Mouse (Mus musculus): ENCODE results near the gene Uck2. TPM values are rescaled to one million over a fixed set of nuclear protein-coding genes. Genes with fewer than 3 reads are reported as not detected.

Gene Uck2
- polyA plus RNA-seq, 1 experiment = 18.4 TPM

DNA sequence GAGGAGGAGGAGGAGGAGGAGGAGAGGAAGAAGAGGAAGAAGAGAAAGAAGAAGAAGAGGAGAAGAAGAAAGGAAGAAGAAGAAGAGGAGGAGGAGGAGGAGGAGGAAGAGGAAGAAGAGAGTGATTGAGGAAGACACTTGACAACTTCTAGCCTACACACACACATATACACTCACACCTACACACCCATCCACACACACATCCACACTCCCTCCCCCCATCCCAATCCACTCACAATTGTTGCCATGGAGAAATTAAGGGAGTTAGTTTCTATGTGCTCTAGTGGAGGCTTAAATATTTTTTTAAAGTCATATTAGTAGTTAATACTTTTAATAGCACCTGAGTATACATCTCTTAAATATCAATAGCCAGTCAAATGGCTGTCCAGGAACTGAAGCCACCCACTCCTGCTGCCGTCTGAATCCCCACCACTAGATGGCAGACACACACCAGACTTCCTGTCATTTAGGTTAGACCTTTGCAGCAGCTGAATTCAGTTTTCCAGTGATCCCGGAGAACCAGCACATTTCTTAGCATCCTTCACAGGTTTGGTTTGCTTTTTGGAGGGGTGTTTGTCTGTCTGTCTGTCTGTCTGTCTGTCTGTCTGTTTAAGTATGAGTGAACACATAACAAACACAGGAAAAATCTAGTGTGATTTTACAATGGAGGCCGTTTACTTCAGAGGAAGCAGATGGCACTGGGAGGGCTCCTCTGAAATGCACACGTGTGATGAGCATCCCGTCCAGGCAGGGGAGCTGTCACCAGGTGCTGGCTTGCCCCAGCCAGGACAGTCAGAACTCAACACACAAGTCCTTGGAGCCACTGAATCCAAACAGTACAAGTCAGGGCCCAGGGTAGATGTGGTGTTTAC, 64.6 kb downstream of the Uck2 start:
- peak; percentile 63 to 96 for DNase-seq (ENCODE audit: extremely low spot score in 1 of 2, low spot score in 1 of 2)

DNA sequence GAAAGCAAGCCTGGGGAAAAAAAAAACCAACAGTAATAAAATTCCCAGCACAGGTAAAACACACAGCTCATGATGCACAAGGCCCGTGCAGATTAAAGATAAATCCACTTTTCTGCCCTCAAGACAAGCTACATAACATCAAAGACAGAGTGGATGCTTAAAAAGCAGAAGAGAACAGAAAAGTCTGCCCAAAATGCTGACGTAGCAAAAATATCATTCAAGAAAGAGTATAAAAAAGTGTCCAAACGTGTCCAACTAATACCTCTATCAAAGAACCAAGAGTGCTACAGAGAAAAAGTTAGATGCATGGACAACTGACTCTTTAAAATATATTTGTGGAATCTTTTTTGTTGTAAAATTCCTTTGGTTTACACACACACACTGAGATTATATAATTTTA, 69.7 kb downstream of the Uck2 start:
- no peak for DNase-seq (ENCODE audit: extremely low spot score in 1 of 2, low spot score in 1 of 2)

DNA sequence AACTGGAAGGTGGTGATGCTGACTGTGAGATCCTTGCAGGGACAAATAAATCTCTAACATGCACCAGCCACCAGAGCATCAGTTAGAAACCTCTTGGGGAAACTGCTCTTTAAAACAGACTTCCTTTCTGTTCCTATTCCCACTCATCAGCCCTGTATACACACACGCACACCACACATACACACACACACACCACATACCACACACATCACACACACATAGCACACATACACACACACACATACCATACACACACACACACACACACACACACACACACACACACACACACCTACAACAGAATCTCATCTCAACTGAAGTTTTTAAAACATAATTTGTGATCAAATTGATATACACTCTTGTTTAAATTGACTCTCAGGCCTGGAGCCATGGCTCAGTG, 72.4 kb downstream of the Uck2 start:
- DNase-seq (ENCODE audit: extremely low spot score in 1 of 2, low spot score in 1 of 2) = no peak

DNA sequence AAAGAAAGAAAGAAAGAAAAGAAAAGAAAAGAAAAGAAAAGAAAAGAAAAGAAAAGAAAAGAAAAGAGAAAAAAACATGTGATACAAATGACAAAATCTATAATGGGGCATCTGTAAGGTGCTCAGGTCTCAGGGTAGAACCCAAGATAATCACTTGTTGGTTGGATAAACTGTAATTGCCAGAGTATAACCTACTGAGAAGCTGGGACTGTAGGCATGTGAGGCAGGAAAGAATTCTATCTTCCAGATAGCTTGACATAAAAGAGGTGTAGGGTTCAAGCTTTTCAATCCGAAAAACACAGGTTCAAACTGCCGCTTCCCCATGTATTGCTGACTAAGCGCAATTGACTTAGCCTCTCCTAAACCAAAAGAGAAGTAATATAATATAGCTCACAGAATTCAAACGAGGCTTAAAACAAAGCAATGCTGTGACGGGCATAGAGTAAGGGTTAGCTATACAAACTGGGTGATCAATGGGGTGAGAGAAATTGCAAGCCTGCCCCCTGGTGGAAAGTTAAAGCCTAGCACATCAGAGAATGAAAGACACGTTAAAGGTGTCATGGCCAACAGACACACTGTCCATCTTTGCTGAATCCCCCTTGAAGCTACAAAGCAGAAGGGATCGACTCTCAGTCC, 73.0 kb downstream of the Uck2 start:
- DNase-seq (ENCODE audit: extremely low spot score in 1 of 2, low spot score in 1 of 2) = peak; percentile 37 to 84

DNA sequence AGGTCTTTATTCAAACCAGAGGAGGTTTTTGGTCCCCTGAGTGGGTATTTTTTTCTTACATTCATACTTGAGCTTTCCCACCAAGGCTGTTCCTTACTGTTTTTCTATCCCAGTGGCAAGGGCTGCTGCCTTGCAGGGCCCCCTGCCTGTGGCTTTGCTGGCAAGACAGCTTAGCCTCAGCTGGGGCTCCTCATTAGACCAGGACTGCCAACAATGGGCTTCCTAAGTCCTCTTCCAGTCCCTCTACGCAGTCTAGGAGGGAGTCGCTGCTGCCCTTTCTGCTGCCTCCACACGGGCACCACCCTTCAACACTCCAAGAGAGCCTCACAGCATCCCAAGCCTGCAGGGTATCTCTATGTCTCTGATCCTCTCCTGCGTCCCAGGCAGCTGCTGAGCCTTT, 76.3 kb downstream of the Uck2 start:
- no peak for DNase-seq (ENCODE audit: extremely low spot score in 1 of 2, low spot score in 1 of 2)

DNA sequence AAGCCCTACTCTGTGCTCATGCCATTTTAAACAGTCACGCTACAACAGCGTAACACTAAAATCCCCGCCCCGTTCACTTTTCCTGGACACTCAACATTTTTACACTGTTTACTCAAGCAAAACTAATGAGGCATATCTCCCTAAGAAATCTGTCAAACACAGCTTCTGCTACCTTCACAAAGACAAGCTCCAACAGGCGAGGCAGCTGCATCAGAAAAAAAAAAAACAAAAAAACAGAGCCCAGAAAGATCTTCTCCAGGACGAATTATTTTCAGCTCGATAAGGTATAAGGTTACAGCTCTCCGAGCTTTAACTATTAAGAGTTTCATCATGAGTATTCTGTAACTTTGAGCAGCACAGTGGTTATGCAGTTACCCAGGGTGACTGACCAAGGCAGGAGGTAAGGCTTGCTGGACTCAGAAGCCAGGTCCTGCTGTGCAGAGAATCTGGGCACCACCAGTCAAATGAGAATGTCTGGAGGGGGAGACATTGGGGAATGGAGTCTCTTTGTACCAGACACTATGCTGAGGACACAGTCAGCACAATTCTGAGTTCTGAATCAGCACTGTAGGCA, 79.9 kb downstream of the Uck2 start:
- no peak for DNase-seq (ENCODE audit: extremely low spot score in 1 of 2, low spot score in 1 of 2)

DNA sequence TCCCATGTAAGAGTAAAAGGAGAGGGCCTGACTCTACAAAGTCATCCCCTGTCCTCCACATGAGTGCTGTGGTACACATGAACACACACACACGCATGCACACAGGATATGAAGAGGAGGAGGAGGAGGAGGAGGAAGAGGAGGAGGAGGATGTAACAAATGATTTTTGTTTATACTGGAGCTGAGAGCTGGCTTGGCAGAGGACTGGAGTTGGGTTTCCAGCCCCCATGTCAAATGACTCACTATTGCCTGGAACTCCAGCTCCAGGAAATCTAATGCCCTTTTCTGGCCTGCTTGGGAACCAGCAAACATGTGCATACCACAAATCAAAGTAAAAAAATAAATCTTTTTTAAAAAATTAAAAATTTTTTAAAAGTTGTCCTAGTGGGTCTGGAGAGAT, 80.7 kb downstream of the Uck2 start:
- DNase-seq (ENCODE audit: extremely low spot score in 1 of 2, low spot score in 1 of 2) = no peak

DNA sequence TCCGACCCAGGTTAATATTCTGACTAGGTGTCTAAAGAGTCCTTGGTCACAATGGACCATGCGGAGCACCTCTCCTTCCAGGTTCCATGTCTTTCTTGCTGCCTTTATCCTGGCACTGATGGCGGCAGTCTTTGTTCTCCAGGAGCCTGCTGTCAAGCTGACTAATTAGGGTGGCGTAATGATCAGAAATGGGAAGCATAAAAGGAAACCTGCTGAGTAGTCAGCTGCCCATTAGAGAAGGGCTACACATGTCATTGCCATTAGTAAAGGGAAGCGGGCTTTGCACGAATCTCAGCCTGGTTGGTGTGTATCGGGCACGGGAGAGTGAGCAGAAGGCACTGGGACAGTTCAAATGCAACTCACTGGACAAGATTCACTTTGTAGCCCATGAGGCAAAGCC, 90.4 kb downstream of the Uck2 start:
- DNase-seq (ENCODE audit: extremely low spot score in 1 of 2, low spot score in 1 of 2) = no peak

DNA sequence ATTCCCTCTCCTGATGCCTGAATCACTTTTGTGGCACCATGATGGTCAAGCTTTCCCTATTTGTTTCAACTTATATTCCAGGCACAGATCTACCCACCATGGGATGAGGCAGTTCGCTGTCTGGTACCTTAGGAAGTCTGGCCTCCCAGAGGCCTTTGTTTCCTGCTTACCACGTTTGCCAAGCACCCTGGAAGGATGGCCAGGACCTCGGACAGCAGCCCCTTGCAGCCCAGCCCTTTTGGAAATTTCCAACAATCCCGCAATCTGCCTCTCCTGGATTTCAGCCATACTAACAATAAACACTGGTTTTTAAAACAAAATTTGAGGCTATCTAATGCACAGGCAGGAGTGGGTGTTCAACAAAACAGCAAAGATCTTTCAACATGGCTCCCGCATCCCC, 97.3 kb downstream of the Uck2 start:
- DNase-seq (ENCODE audit: extremely low spot score in 1 of 2, low spot score in 1 of 2) = no peak

DNA sequence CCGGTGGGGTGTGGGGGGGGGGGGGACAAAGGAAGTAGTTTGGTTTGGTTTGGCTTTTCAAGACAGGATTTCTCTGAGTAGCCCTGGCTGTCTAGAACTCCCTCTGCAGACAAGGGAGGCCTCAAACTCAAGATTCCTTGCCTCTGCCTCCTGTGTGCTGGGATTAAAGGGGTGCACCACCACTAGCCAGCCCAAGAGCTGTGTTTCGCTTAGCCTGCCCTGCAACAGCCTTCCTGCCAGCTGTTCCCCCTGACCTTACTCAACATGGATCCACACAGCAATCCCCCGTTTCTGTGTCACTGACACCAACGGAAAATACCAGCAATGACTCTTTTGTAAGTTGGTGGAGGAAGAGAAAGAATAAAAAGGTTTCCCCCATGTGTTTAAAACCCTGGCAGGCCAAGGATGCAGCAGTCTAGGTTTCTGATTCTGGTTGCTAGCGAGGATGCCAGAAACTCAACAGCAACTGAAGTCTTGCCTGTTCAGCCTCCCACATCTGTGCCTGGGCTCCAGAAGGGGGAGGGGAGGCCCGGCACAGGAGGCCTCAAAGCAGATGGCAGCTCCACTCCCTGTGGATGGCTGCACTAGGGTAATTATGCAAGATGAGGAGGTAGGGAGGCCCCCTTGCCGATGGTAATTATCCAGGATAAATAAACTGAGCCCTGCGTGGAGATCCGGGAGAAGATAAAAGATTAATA, 103.1 kb downstream of the Uck2 start:
- peak; percentile 36 to 57 for DNase-seq (ENCODE audit: extremely low spot score in 1 of 2, low spot score in 1 of 2)

Other genes with a start within 250 kb of the Uck2 start
- gene Tmco1, start 23.1 kb upstream of the Uck2 start, polyA plus RNA-seq (2012; rRNA removed) = 64.0 and 68.9 TPM in 2 replicates
- gene Aldh9a1, start 64.7 kb upstream of the Uck2 start, polyA plus RNA-seq (2012; rRNA removed) = 37.4 and 42.1 TPM in 2 replicates
- 261 and 283 TPM in 2 replicates for gene Mgst3, start 108.5 kb upstream of the Uck2 start, polyA plus RNA-seq (2012; rRNA removed)
- gene Lrrc52, start 181.5 kb upstream of the Uck2 start, polyA plus RNA-seq (2012; rRNA removed) = not detected in 2 replicates